ENCODE assay signal across 8 mouse cellular contexts in the genomic region with DNA sequence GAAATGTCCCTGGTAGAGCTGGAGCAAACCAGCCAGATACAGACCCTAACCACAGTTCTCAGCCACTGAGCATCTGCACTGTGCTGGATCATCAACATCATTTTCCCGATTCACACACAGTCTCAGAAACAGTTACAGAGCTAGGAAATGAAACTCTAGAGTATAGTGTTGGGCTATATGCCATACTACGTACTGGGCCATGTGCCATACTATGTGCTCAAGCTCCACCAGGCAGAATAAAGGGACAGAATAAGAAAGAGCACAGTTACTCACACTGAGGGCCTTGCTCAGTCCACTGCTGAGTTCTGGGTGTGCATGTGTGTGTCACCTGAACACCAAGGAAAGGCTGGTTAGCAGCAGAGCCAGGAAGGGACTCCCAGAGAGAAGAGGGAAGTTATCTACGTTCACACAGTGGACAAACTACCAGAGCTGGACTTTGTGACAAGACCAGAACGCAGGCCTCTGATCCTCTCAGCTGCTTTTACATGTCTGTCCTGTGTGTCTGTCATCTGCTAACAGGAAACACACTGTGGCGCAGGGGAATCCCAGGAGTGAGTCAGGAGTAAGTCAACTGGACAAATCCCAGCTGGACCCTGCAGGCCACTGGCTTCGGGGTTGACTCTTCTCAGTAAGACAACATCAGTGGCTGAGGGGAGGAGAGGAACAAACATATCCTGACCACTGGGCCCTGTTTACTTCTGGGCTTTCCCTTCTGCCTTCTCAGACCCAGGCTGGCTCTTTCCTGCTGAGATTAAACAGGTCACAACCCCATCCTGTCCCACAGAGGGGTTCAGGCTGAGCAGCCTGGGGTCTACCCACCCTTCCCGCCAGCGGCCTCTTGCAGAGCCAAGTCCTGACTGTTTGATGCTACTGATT. TPM values are rescaled to one million over a fixed set of nuclear protein-coding genes. Genes with fewer than 3 reads are reported as not detected.
DNase-seq lines count a peak whose midpoint lies in the region; ATAC-seq lines count a peak whose summit lies in the region.

No protein-coding gene starts in this region.

- DNase-seq in testis, postnatal 14 days (ENCODE audit: low spot score): peak; percentile 43
- DNase-seq in testis, postnatal 10 days (ENCODE audit: low spot score): no peak
- DNase-seq in thymus, postnatal 0 days (ENCODE audit: low spot score): peak; percentile 76
- no peak for DNase-seq in right cerebral cortex, adult 18-20 months
- no peak for DNase-seq in layer of hippocampus, adult 8-10 months (ENCODE audit: low spot score in 2 of 2)

- WGBS in heart, embryonic 14.5 days: 56% methylated on average over 8 of the region's 8 CpGs
- WGBS in liver, embryonic 12.5 days (ENCODE audit: insufficient replicate concordance): 41% methylated on average over 8 of the region's 8 CpGs
- 74% methylated on average over 8 of the region's 8 CpGs for WGBS in neural tube, embryonic 15.5 days

- H3K9ac ChIP-seq in heart, embryonic 14.5 days (ENCODE audit: low read length): peak overlapping the region; percentile 38
- peak overlapping the region; percentile 86 for H3K9ac ChIP-seq in liver, embryonic 12.5 days
- no peak overlapping the region for H3K9ac ChIP-seq in neural tube, embryonic 15.5 days (replicated peaks)

- H3K9me3 ChIP-seq in heart, embryonic 14.5 days (ENCODE audit: control insufficient read depth, low read length): no peaks in the 10 kb centered on the region
- no peaks in the 10 kb centered on the region for H3K9me3 ChIP-seq in liver, embryonic 12.5 days (replicated peaks)
- H3K9me3 ChIP-seq in neural tube, embryonic 15.5 days (replicated peaks): no peaks in the 10 kb centered on the region

- H3K27ac ChIP-seq in heart, embryonic 14.5 days (replicated peaks in 1 of 2; ENCODE audit: control insufficient read depth in 1 of 2, insufficient read depth in 1 of 2, low read depth in 2 of 2, low read length in 2 of 2): peak overlapping the region; percentile 17 to 31
- peak overlapping the region; percentile 90 for H3K27ac ChIP-seq in liver, embryonic 12.5 days
- no peak overlapping the region for H3K27ac ChIP-seq in neural tube, embryonic 15.5 days (replicated peaks)

- H3K4me1 ChIP-seq in heart, embryonic 14.5 days (ENCODE audit: control insufficient read depth in 2 of 2, insufficient read depth in 2 of 2, low read length in 2 of 2): peaks cover 22 to 40% of the 10 kb centered on the region in 2 experiments
- peaks cover 95% of the 10 kb centered on the region for H3K4me1 ChIP-seq in liver, embryonic 12.5 days
- peaks cover 33% of the 10 kb centered on the region for H3K4me1 ChIP-seq in neural tube, embryonic 15.5 days

- H3K27me3 ChIP-seq in heart, embryonic 14.5 days (ENCODE audit: control insufficient read depth, insufficient read depth, low read length): peaks cover 7% of the 10 kb centered on the region
- H3K27me3 ChIP-seq in liver, embryonic 12.5 days (replicated peaks): peaks cover 6% of the 10 kb centered on the region; the same call in 1 of the 2 replicates
- H3K27me3 ChIP-seq in neural tube, embryonic 15.5 days (replicated peaks): peaks cover 20% of the 10 kb centered on the region

- H3K4me2 ChIP-seq in heart, embryonic 14.5 days (ENCODE audit: low read length): no peak overlapping the region
- H3K4me2 ChIP-seq in liver, embryonic 12.5 days: peak overlapping the region; percentile 91
- no peak overlapping the region for H3K4me2 ChIP-seq in neural tube, embryonic 15.5 days

- H3K4me3 ChIP-seq in heart, embryonic 14.5 days (ENCODE audit: control insufficient read depth in 1 of 2, insufficient read depth in 1 of 2, low read depth in 1 of 2, low read length in 2 of 2): no peak overlapping the region
- H3K4me3 ChIP-seq in liver, embryonic 12.5 days: peak overlapping the region; percentile 75; the same call in 1 of the 2 replicates
- H3K4me3 ChIP-seq in neural tube, embryonic 15.5 days (replicated peaks): no peak overlapping the region

- no peak for ATAC-seq in heart, embryonic 14.5 days (ENCODE audit: insufficient number of reproducible peaks, insufficient read depth, low FRiP score, low read depth)
- ATAC-seq in liver, embryonic 12.5 days: no peak
- ATAC-seq in neural tube, embryonic 15.5 days (ENCODE audit: low FRiP score): no peak

- H3K36me3 ChIP-seq in heart, embryonic 14.5 days (ENCODE audit: control insufficient read depth, insufficient read depth, low read length): no peaks in the 10 kb centered on the region
- peaks cover 7% of the 10 kb centered on the region for H3K36me3 ChIP-seq in liver, embryonic 12.5 days
- H3K36me3 ChIP-seq in neural tube, embryonic 15.5 days: no peaks in the 10 kb centered on the region

RNA-seq across cellular contexts. Expression of gene Cd82, which starts 4.4 kb away (rescaled TPM):
- 12.5 and 18.9 TPM in 2 replicates for polyA plus RNA-seq in heart, embryonic 14.5 days (2014; fragmentation: Nextera tagmentation; extraction: Ambion mirVana)
- polyA plus RNA-seq in liver, embryonic 12.5 days (2016; fragmentation: Nextera tagmentation; extraction: Ambion mirVana): 46.2 and 49.4 TPM in 2 replicates
- polyA plus RNA-seq in thymus, postnatal 0 days (2015; fragmentation: Nextera tagmentation; extraction: Ambion mirVana): 153 and 157 TPM in 2 replicates
- polyA plus RNA-seq in neural tube, embryonic 15.5 days (2015; fragmentation: Nextera tagmentation; extraction: Ambion mirVana): 22.4 and 68.9 TPM in 2 replicates
- 10 to 100 TPM; 21.7 to 42.4 (median 29.3) TPM for total RNA-seq in layer of hippocampus, adult 8-10 months (2022)

Comparison
In these comparisons a context has a peak if more than half of its experiments do, and no peak if none do; other contexts are left out.
1. DNase-seq: peak in testis, postnatal 14 days (single experiment) and thymus, postnatal 0 days (single experiment); none in testis, postnatal 10 days (single experiment), right cerebral cortex, adult 18-20 months (single experiment) and layer of hippocampus, adult 8-10 months (0 of 2).